Mouse (Mus musculus): ENCODE measurements around the gene Vti1b.

Gene Vti1b

GRCm38 (mm10) chr12:79138999-79139398, 33.5 kb downstream of the Vti1b start:
- DNase-seq (ENCODE audit: low read depth, low spot score): no peak

GRCm38 (mm10) chr12:79136949-79137348, 35.5 kb downstream of the Vti1b start:
- no peak for DNase-seq (ENCODE audit: low read depth, low spot score)

- no peak for DNase-seq (ENCODE audit: low read depth, low spot score)
These were observed 37.4 kb downstream of the Vti1b start for GRCm38 (mm10) chr12:79135105-79135504.

- DNase-seq (ENCODE audit: low read depth, low spot score): no peak
These were observed 37.8 kb downstream of the Vti1b start for GRCm38 (mm10) chr12:79134676-79135075.

GRCm38 (mm10) chr12:79131706-79132460, 40.6 kb downstream of the Vti1b start:
- no peak for DNase-seq (ENCODE audit: low read depth, low spot score)

GRCm38 (mm10) chr12:79131178-79131675, 41.2 kb downstream of the Vti1b start:
- no peak for DNase-seq (ENCODE audit: low read depth, low spot score)

- no peak for DNase-seq (ENCODE audit: low read depth, low spot score)
These were observed 41.9 kb downstream of the Vti1b start, which contains the start of gene Arg2 for GRCm38 (mm10) chr12:79130299-79131177. TSS of gene Arg2 (plus strand) at chr12:79130777.

GRCm38 (mm10) chr12:79122820-79123219, 49.6 kb downstream of the Vti1b start:
- no peak for DNase-seq (ENCODE audit: low read depth, low spot score)

- DNase-seq (ENCODE audit: low read depth, low spot score): no peak
These were observed 53.5 kb downstream of the Vti1b start for GRCm38 (mm10) chr12:79118991-79119390.

Data from brain, embryonic 18.5 days (tissue).